Mouse (Mus musculus) hindbrain, embryonic 14.5 days (tissue): ENCODE data around the gene Apoc1. TPM values are rescaled to one million over a fixed set of nuclear protein-coding genes. Genes with fewer than 3 reads are reported as not detected.

Source experiments
- ATAC-seq: fragments of 200-750 bp; cut with Nextera tagmentation; 2 replicates; pipeline ENCODE4 v1.8.0; 2017; ENCODE audit warnings: moderate number of reproducible peaks, mild to moderate bottlenecking, moderate TSS enrichment, moderate library complexity; ENCODE audit not compliant: low FRiP score
- DNase-seq: peaks from one replicate; pipeline ENCODE4 v3.0.0-alpha.2; 2015; ENCODE audit warnings: low spot score
- H3K27ac ChIP-seq: fragments of 300-500 bp; sonication (generic); 2 replicates; pipeline ENCODE4 v1.5.1; 2014; ENCODE audit warnings: mild to moderate bottlenecking, moderate library complexity
- H3K27me3 ChIP-seq: fragments of 300-500 bp; sonication (generic); 2 replicates; pipeline ENCODE4 v1.6.1; 2014; ENCODE audit warnings: mild to moderate bottlenecking, low read length, mixed read lengths; ENCODE audit not compliant: control insufficient read depth, insufficient read depth
- H3K36me3 ChIP-seq: fragments of 300-500 bp; sonication (generic); replicated peaks from 2 replicates; pipeline ENCODE4 v1.6.1; 2014; ENCODE audit not compliant: control insufficient read depth, insufficient read depth
- H3K4me1 ChIP-seq: fragments of 300-500 bp; sonication (generic); replicated peaks from 2 replicates; pipeline ENCODE4 v1.6.1; 2014; ENCODE audit warnings: antibody characterized with exemption, low read length, mixed read lengths; ENCODE audit not compliant: control insufficient read depth, insufficient read depth
- H3K4me2 ChIP-seq: fragments of 300-500 bp; sonication (generic); replicated peaks from 2 replicates; pipeline ENCODE4 v1.6.1; 2014; ENCODE audit warnings: mild to moderate bottlenecking, moderate library complexity
- H3K4me3 ChIP-seq: fragments of 300-500 bp; sonication (generic); replicated peaks from 2 replicates; pipeline ENCODE4 v1.5.1; 2014; ENCODE audit warnings: mild to moderate bottlenecking, low read length
- H3K9ac ChIP-seq: fragments of 300-500 bp; sonication (generic); 2 replicates; pipeline ENCODE4 v1.6.1; 2014
- H3K9me3 ChIP-seq: fragments of 300-500 bp; sonication (generic); 2 replicates; pipeline ENCODE4 v1.6.1; 2016; ENCODE audit warnings: low read length; ENCODE audit not compliant: control insufficient read depth
- WGBS: fragments of 180-500 bp; shearing (Covaris S2); extraction: QIAGEN DNeasy Blood & Tissue Kit; methylation state at CpG from one replicate; pipeline ENCODE4 v1.1.7; 2014; 5-methylcytosine and 5-hydroxymethylcytosine counted together
- polyA plus RNA-seq: library from polyadenylated mRNA; unstranded; fragments of >200 nt; fragmentation: Nextera tagmentation; extraction: Ambion mirVana; gene quantifications from 2 replicates; pipeline ENCODE4 v1.2.1, GENCODE M21; 2014

Gene Apoc1
- polyA plus RNA-seq, 1 experiment from 2014 or later: 2.5 TPM

GRCm38 (mm10) chr7:19713196-19713595, 20.7 kb upstream of the Apoc1 start:
- no peak overlapping the region for H3K9ac ChIP-seq
- ATAC-seq (no peak), DNase-seq (no peak)
- H3K4me3 ChIP-seq: no peak overlapping the region
- no peaks in the 10 kb centered on the region for H3K9me3 ChIP-seq
- peaks cover 42% of the 10 kb centered on the region for H3K36me3 ChIP-seq
- peaks cover 21% of the 10 kb centered on the region for H3K4me1 ChIP-seq
- no peaks in the 10 kb centered on the region for H3K27me3 ChIP-seq
- H3K27ac ChIP-seq: no peak overlapping the region
- 60% methylated on average over 4 of the region's 4 CpGs for whole genome bisulfite sequencing
- H3K4me2 ChIP-seq: no peak overlapping the region

GRCm38 (mm10) chr7:19712414-19712813, 20.0 kb upstream of the Apoc1 start:
- H3K27me3 ChIP-seq: no peaks in the 10 kb centered on the region
- no peak for DNase-seq
- no peak overlapping the region for H3K4me2 ChIP-seq
- H3K9ac ChIP-seq: no peak overlapping the region
- no peak for ATAC-seq
- H3K4me3 ChIP-seq: no peak overlapping the region
- H3K36me3 ChIP-seq: peaks cover 50% of the 10 kb centered on the region
- no peaks in the 10 kb centered on the region for H3K9me3 ChIP-seq
- no peak overlapping the region for H3K27ac ChIP-seq
- WGBS: 82% methylated on average over 4 of the region's 4 CpGs
- H3K4me1 ChIP-seq: peaks cover 21% of the 10 kb centered on the region

DNA sequence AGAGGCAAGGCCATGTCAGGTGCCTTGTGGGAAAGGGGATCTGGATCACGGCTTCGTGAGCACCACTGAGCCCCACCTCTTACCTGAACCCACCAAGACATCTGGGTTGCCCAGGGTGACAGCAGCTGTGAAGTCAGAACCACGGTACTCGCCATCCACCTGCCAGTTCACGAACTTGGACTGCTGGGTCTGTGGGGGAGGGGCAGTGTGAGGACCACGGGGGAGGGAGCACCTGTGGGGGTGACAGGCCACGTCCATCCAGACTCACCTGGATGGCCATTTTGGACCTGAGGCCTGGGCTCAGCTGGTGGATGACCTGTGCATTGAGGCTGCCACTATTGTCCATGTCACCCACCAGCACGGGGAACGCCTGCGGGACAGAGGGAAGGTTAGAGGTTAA, 18.2 kb upstream of the Apoc1 start:
- no peak for DNase-seq
- Histone ChIP-seq H3K4me3 (no peak overlapping the region), H3K9me3 (no peaks in the 10 kb centered on the region), H3K4me1 (peaks cover 14% of the 10 kb centered on the region), H3K27ac (no peak overlapping the region), H3K9ac (no peak overlapping the region), H3K36me3 (peaks cover 52% of the 10 kb centered on the region), H3K4me2 (no peak overlapping the region), H3K27me3 (no peaks in the 10 kb centered on the region)
- WGBS: 95% methylated on average over 10 of the region's 10 CpGs
- no peak for ATAC-seq

GRCm38 (mm10) chr7:19705271-19705670, 12.8 kb upstream of the Apoc1 start:
- H3K4me1 ChIP-seq: no peaks in the 10 kb centered on the region

DNA sequence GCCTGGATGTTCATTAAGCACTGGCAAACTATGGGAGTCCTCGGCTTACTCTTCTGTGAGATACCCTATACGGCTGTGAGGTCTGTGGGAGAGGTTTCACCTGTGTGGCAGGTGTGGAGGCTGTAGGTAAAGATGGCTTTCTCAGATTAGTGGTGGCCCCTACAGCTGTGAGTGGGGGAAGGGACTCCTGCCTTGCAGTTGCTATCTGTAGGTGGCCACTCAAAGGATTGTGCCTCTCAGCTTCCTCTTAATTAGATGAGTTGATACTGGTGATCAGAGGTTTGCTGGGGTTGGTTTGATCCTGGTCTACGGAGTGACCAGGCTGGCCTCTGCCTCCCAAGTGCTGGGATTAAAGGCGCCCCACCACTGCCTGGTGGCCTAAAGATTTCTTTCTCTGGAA, 12.0 kb upstream of the Apoc1 start:
- H3K27me3 ChIP-seq: no peaks in the 10 kb centered on the region
- H3K4me1 ChIP-seq: peaks cover 2% of the 10 kb centered on the region; the same call in 1 of the 2 replicates
- no peak overlapping the region for H3K27ac ChIP-seq
- DNase-seq (no peak), ATAC-seq (no peak)
- no peaks in the 10 kb centered on the region for H3K9me3 ChIP-seq
- H3K9ac ChIP-seq: no peak overlapping the region
- H3K36me3 ChIP-seq: peaks cover 54% of the 10 kb centered on the region
- H3K4me2 ChIP-seq: no peak overlapping the region
- 96% methylated on average over 4 of the region's 4 CpGs for WGBS
- no peak overlapping the region for H3K4me3 ChIP-seq

More at GRCm38 (mm10) chr7:19705271-19705670, 12.8 kb upstream of the Apoc1 start:
- no peak for ATAC-seq
- H3K9ac ChIP-seq: no peak overlapping the region
- H3K4me2 ChIP-seq: no peak overlapping the region
- 97% methylated on average over 7 of the region's 7 CpGs for WGBS
- H3K9me3 ChIP-seq: no peaks in the 10 kb centered on the region
- peaks cover 58% of the 10 kb centered on the region for H3K36me3 ChIP-seq
- H3K4me3 ChIP-seq: no peak overlapping the region
- no peaks in the 10 kb centered on the region for H3K27me3 ChIP-seq
- DNase-seq: no peak
- H3K27ac ChIP-seq: no peak overlapping the region

GRCm38 (mm10) chr7:19702859-19703555, 10.5 kb upstream of the Apoc1 start:
- H3K27ac ChIP-seq: no peak overlapping the region
- H3K4me1 ChIP-seq: peaks cover 16% of the 10 kb centered on the region
- H3K9me3 ChIP-seq: no peaks in the 10 kb centered on the region
- no peak overlapping the region for H3K4me2 ChIP-seq
- H3K9ac ChIP-seq: no peak overlapping the region
- WGBS: 94% methylated on average over 16 of the region's 16 CpGs
- peaks cover 42% of the 10 kb centered on the region for H3K36me3 ChIP-seq
- no peak for DNase-seq
- H3K27me3 ChIP-seq: no peaks in the 10 kb centered on the region
- no peak overlapping the region for H3K4me3 ChIP-seq
- ATAC-seq: no peak

- Histone ChIP-seq H3K27ac (no peak overlapping the region; the same call in 1 of the 2 replicates), H3K4me2 (no peak overlapping the region), H3K27me3 (no peaks in the 10 kb centered on the region), H3K4me1 (peaks cover 18% of the 10 kb centered on the region), H3K36me3 (peaks cover 33% of the 10 kb centered on the region), H3K9ac (no peak overlapping the region), H3K4me3 (no peak overlapping the region), H3K9me3 (no peaks in the 10 kb centered on the region)
- ATAC-seq: peak; percentile 21; the same call in 1 of the 2 replicates
- 31% methylated on average over 22 of the region's 22 CpGs for WGBS
- peak; percentile 70 for DNase-seq
These were observed 8.8 kb upstream of the Apoc1 start for GRCm38 (mm10) chr7:19701069-19701761.

DNA sequence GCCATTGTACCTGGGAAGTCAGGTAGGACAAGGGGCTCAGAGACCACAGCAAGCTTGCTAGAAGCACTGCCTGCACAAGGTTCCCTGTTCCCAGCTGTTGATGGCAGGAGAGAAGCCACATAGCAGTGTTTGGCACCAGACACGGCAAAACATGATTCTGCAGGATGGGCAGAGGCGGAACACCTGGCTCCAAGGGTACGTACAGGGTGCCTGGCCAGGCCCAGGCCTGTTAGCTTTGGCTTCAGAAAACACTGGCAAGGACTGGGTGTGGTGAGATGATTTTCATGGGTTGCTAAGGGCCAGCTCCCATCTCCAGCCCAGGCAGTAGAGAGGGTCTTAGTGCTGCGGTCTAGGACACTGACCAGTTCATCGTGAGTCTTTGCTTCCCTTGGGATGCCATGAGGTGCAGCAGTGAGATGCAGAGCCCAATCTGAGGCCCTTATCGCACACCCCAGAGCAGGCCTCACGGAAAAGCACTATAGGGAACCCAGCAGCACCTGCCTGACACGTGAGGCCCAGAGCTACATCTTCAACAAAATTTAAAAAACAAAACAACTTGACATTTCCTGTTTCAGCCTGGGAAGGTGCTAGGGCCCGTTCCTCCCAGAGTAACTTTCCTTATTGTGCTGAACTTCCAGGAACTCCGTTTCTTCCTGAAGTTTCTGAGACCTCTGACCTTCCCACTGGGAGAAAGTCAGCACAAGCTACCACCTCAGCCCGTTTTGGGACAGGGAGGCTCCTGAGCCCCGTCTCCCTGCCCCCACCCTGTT, 8.0 kb upstream of the Apoc1 start:
- H3K27ac ChIP-seq: no peak overlapping the region
- no peaks in the 10 kb centered on the region for H3K27me3 ChIP-seq
- DNase-seq (no peak), ATAC-seq (no peak)
- peaks cover 18% of the 10 kb centered on the region for H3K4me1 ChIP-seq
- no peak overlapping the region for H3K4me3 ChIP-seq
- no peaks in the 10 kb centered on the region for H3K9me3 ChIP-seq
- H3K36me3 ChIP-seq: peaks cover 33% of the 10 kb centered on the region
- WGBS: 61% methylated on average over 12 of the region's 12 CpGs
- H3K9ac ChIP-seq: no peak overlapping the region
- no peak overlapping the region for H3K4me2 ChIP-seq

GRCm38 (mm10) chr7:19699827-19700148, 7.3 kb upstream of the Apoc1 start:
- no peak overlapping the region for H3K4me2 ChIP-seq
- DNase-seq (no peak), ATAC-seq (no peak)
- no peak overlapping the region for H3K4me3 ChIP-seq
- H3K27me3 ChIP-seq: no peaks in the 10 kb centered on the region
- no peaks in the 10 kb centered on the region for H3K9me3 ChIP-seq
- WGBS: 82% methylated on average over 4 of the region's 4 CpGs
- no peak overlapping the region for H3K27ac ChIP-seq
- H3K4me1 ChIP-seq: peaks cover 18% of the 10 kb centered on the region
- H3K36me3 ChIP-seq: peaks cover 26% of the 10 kb centered on the region
- no peak overlapping the region for H3K9ac ChIP-seq
